Mouse (Mus musculus): ENCODE measurements at regions not wholly inside any gene's neighbourhood (a gene's known extent, or its start where the extent isn't known, plus 50 kb on each side); places are given as distances from the start of the nearest gene placed in this dataset.

DNA sequence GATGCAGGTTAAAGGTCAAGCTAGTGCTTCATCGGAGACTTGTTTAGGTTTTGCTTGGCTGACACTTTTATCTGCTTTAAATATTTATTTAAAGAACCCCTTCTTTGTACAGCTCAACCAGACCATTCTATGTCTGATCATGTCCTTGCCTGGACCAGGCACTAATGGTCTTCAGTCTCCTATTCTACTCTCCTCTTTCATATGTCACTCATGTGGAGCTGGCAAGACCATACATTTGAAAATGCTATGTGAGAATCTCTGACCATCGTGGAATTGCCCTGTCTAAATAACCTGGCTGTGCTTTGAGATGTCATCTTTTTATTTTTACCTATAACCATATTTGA is 74.4 kb upstream of the Il15 start:
- intact Hi-C loops (cut with DNase I): no loop called here
- DNase-seq: no peak

GRCm38 (mm10) chr8:82476708-82477425 is 73.8 kb upstream of the Il15 start:
- intact Hi-C loops (cut with DNase I): no loop called here
- DNase-seq: no peak

DNA sequence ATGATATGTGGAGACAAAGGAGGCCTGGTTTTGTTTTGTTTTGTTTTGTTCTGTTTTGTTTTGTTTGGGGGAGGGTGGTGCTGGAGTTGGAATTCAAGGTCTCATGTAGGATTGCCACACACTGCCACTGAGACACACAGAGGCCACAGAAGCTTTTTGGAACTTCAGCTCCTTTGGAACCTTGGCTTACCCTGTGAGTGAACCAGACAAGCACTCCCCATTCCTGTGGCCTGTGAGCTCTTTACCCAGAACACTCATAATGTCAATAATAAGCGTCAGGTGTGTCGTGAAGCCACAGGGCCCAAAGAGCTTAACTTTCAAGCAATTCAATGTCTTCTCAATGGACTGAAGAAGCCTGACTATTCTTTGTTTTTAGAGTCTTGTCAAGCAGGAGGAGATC is 70.2 kb upstream of the Il15 start:
- intact Hi-C loops (cut with DNase I): no loop called here
- DNase-seq: no peak

DNA sequence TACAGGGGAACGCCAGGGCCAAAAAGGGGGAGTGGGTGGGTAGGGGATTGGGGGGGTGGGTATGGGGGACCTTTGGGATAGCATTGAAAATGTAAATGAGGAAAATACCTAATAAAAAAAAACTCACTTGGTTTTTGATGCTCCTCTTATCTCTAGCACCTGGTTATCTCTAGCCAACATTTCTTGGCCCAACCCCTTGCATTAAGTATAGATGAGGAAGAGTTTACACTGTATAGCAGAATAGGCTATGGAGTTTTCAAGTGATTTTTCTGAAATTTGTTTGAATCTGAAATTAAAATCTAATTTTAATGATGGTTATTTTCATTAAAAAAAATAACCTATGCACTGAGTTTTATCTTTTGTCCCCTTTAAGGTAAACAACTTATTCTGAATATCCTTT is 68.8 kb upstream of the Il15 start:
- DNase-seq: no peak
- intact Hi-C loops (cut with DNase I): no loop called here

GRCm38 (mm10) chr8:82469824-82470223 is 66.8 kb upstream of the Il15 start:
- intact Hi-C loops (cut with DNase I): no loop called here
- no peak for DNase-seq

DNA sequence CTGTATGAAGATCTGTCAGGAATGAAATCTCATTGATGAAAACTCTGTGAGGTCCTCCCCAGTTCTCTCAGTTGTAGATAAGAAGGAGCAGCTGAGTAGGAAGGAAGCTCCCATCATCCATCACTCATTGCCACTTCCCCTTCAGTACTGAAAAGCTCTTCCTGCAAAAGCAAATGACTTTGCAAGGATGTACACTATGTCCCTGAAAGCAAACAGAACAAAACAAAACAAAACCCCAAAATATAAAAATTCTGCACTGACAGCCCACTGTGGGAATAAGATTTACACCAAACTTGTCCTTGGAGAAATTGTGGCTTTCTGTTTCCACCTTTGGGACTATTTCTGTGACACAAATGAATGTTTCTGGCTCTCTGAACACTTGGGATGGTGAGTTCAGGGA is 59.8 kb upstream of the Il15 start:
- intact Hi-C loops (cut with DNase I): no loop called here

DNA sequence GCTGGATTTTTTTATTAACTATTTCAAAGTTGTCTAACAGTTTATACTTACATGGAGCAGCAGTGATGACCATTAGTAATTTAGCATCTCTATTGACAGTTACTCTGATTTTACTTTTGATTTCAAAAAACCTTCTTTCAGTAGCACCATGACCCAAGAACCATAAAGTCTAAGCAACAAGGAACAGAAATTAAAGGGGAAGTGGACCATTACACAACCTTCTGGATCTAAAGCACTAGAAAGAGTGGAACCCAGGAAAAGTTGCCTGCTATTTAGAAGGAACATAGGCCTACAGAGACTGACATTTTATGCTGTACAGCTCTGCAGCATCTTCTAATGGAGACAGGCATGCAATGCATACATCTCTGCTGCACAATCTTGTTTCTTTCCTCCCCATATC is 56.0 kb upstream of the Il15 start:
- DNase-seq: no peak
- intact Hi-C loops (cut with DNase I): no loop called here

More for the DNA sequence above, 59.8 kb upstream of the Il15 start:
- no peak for DNase-seq

DNA sequence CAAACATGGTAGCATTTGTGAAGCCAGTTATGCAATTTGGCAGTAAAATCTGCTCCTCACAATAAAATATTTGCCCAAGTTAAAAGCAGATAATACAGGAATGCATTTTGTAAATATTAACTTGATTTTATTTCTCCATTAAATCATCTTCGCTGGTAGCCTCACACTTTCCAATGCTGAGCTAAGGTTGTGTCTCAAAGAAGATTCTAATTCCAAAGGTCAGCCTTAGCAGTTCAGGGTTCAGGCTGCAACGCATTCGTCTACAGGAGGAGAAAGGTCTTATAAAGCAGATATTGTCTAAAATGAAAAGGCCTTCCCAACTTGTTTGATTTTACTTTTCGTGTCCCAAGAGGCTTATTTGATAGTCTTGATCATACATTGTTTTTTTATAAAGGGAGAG is 51.0 kb upstream of the Il15 start:
- intact Hi-C loops (cut with DNase I): no loop called here
- DNase-seq: no peak

Data from heart, postnatal 36 days (tissue).